Mouse (Mus musculus) thymus, postnatal 36 days (tissue): ENCODE data around the gene Vwde.

Experiments
- DNase-seq, 2 experiments: peaks; one replicate each; pipeline ENCODE4 v3.0.0; 2022; ENCODE audit warnings: mixed read lengths in 2 of 2

Gene Vwde

GRCm38 (mm10) chr6:13224596-13225227, at the start of gene Vwde:
TSS of gene Vwde (minus strand) at chr6:13224965.
- no peak for DNase-seq

GRCm38 (mm10) chr6:13255341-13255740, 30.6 kb upstream of the Vwde start:
- DNase-seq = no peak

- DNase-seq = no peak
These were observed 23.7 kb upstream of the Vwde start for GRCm38 (mm10) chr6:13248317-13248969.

- DNase-seq = no peak
These were observed 18.6 kb downstream of the Vwde start for GRCm38 (mm10) chr6:13206157-13206556.

GRCm38 (mm10) chr6:13197486-13197885, 27.3 kb downstream of the Vwde start:
- DNase-seq = no peak

GRCm38 (mm10) chr6:13186836-13187235, 37.9 kb downstream of the Vwde start:
- no peak for DNase-seq

GRCm38 (mm10) chr6:13180061-13180460, 44.7 kb downstream of the Vwde start:
- DNase-seq = no peak

GRCm38 (mm10) chr6:13169459-13170150, 55.2 kb downstream of the Vwde start:
- no peak for DNase-seq

GRCm38 (mm10) chr6:13166240-13166937, 58.4 kb downstream of the Vwde start:
- no peak for DNase-seq

- no peak for DNase-seq
These were observed 65.3 kb downstream of the Vwde start for GRCm38 (mm10) chr6:13159437-13159836.

- DNase-seq = no peak
These were observed 70.7 kb downstream of the Vwde start for GRCm38 (mm10) chr6:13153888-13154697.

- DNase-seq = no peak
These were observed 72.6 kb downstream of the Vwde start for GRCm38 (mm10) chr6:13152062-13152640.

GRCm38 (mm10) chr6:13137255-13137654, 87.5 kb downstream of the Vwde start:
- no peak for DNase-seq

GRCm38 (mm10) chr6:13108662-13109061, 116.1 kb downstream of the Vwde start:
- DNase-seq = no peak
